Mouse (Mus musculus): ENCODE measurements around the gene Ppp2r5c.

DNA sequence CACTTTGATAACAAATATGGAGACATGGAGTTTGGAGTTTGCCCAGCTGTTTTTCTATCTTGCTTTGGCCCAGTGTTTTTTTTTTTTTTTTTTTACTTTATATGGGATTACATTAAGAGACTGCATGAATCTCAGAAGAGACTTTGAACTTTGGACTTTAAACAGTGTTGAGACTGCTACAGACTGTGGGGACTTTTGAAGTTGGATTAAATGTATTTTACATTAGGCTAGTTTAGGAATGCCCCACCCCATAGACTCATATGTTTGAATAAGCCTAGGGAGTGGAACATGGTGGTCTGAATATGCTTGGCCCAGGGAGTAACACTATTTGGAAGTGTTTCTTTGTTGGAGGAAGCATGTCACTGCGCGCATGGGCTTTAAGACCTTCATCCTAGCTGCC lies 4.7 kb upstream of the Ppp2r5c start:
- TF ChIP-seq CTCF (IDR thresholded peaks at IDR 0.05; ENCODE audit: borderline replicate concordance, insufficient read depth, low read depth, low read length) (no peak), POLR2A (IDR thresholded peaks at IDR 0.05; ENCODE audit: borderline replicate concordance, insufficient read depth, low read length) (no peak)
